Mouse (Mus musculus): ENCODE results near the gene Celf2. TPM values are rescaled to one million over a fixed set of nuclear protein-coding genes. Genes with fewer than 3 reads are reported as not detected.

Celf2 gene
- total RNA-seq, 2 experiments from 2014 or later: 67.2 to 76.9 TPM

DNA sequence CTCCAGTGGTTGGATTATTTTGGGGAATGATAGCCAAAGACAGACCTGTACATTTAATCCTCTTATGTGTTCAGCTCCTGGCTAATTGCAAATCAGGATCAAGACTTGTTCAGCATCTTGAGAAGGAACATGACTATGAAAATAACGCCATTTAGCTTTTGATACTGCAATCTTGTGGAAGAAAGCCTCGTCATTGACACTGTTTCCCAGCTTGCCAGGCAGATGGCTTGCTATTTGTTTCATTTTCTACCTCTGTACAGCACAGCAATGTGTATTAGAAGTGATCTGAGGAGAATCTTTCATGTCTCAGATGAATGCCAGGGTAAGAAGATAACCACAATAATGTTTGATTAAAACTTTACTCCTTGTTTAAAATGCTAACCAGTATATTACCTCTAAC, 315.9 kb downstream of the Celf2 start:
- no peak for DNase-seq

DNA sequence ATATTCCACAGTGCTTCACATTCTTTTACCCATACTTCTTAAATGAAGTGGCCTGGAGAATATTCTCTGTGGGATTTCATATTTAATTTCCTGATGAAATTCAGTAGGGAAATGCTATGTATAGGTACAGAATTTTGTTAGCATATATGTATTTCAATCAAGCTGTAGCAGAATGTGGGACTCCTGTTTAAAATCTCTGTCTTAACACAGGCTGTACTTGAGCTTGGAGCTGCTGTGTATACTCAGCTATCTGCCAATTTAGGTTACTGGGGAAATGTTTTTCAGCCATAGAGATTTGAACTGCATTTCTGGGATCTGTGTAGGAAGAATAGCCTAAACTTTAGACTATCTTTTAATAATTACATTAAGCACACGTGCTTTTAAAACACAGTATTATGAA, 330.2 kb downstream of the Celf2 start:
- DNase-seq: no peak

DNA sequence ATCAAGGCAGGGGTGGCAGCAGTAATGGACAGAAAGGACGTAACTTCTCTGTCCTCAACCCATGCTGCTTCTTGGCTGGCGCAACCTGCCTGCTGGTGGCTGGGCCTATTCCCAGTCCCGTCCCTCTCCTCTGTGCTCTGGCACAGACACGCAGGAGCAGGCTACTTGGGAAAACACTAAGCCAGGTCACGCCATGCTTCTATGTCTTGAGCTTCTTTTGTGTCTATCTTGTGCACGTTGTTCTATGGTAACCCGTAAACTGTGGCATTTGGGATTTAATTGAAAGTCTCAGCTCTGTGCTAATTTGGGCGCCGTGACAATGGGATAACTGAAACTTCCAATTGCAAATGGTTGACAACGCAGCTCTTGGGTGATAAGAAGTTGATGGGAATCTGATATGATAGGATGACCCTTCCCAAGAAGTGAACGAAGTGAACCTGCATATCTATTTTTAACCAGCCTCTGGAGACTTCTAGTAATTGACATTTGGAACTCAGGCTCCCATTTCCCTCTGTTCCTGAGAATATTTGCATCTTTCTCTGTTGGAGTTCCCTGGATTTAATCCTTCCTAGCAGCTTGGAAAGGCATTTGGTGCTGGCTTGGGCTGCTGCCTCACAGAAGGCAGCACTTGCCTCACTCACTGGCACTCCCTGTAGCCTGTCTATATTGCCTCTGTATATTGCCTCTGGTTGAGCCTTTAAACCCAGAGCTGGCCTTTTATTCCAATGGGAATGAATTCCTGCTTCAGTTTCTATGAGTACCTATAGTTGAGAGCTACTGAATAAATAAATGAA, 335.9 kb downstream of the Celf2 start:
- DNase-seq: peak; percentile 47

DNA sequence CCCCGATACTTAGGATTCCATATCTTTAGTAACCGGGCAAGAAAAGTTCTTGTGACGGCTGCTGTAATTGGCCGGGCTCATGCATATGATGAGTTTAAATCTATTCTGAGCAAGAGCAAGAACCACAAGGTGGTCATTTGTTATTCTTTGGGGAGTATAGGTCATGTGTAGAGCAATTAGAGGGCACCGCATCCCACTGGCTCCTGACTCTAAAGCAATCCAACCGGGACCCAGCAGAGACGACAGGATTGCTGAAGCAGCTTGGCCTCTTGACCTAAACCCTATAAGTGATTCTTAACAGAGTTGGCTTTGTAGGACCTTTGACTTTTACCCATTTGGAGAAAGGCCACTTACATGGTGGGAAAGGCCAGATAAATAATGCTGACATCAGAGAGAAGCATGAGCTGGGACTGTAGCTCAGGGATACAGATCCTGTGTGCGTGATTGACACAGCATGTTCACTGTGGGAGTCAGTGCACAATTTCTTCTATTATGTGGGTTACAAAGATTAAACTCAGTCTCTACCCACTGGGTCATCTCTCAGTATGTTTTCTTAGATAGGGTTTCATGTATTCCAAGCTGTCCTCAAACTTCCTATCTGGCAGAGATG, 338.2 kb downstream of the Celf2 start:
- peak; percentile 16 for DNase-seq

DNA sequence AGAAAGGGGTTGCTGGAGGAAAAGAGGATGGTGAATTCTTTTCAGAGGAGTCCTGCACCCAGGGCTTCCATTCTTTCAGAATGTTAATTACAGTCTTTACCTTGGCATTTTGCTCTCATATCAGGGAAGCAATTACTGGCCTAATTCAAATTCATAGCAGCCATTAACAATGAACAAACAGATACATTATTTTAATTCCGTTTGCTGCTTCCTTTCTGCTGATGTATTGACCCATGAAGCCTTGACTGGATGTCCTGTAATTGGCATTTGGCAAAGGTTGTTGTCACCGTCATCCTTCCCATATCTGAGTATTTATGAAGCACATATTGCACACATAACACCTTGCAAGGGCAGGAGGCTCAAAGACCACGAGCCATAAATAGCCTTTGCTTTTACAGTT, 343.6 kb downstream of the Celf2 start:
- no peak for DNase-seq

DNA sequence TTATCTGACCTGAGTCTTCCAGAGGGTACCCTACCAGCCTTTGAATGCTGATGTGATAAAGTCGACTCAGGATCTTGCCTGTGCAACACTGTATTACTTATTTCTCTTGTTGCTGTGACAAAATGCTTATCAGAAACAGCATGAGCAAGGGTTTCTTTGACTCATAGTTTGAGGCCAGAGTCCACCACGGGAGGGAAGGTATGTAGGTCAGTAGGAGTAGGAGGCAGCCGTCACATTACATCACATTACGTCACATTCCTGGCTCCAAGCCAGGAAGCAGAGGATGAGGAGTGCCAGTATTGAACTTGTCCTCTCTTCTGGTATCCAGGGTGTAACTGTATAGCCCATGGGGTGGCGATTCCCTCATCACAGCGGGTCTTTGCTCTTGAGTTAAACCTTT, 349.3 kb downstream of the Celf2 start:
- DNase-seq: peak; percentile 9

DNA sequence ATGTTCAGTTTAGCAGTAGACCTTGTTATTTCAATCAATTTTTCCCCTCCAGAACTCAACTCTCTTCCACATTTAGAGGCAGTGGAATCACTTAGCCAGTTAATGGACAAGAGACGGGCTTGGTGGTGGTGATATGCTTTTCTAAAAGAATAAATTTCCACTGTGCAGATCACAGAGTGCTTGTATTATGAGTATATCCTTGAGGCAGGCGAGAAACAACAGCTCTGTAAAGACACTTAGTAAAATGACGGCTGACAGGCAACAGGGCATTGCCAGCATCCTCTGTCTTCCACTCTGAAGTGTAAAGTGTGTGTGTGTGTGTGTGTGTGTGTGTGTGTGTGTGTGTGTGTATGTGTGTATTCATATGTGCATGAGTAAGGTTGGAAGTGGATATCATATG, 362.1 kb downstream of the Celf2 start:
- DNase-seq: no peak

DNA sequence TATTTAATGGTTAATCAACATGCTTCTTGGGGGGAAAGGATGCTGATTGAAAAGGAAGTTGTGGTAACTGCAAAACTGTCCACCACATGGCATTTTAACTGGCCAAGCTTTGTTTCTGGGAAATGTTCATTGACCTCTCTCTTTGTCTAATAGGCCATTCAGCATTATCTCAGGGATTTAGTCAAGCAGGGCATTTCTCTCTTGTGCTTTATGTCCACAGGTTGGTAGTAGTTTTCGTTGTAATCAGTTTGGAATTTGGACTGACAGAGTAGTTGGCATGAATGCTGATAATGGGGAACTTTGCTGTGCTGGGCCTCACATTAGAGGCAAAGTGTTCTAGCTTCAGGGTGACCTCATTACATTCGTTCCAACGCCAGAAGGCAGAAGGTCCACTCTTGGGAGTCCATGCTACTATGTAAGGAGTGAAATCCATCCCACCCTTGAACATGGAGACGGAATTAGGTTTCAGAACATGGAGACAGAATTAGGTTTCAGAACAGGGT, 363.8 kb downstream of the Celf2 start:
- DNase-seq: no peak

DNA sequence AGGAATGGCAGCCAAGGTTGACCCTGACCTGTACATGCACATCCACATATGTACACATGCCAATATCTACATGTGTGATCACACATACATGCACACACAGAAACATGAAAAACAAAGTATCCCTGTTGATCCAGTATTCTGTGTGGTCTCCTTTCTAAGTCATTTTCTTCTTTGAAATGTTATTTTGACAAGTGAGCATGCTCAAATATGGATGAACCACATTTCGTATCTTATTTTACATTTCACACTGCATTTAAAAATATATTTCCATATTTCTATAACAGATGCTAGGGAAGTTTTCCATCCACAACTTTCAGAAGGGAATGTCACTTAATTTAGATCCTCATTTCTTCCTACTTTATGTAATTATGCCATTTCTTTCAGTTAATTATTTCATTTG, 364.5 kb downstream of the Celf2 start:
- DNase-seq: no peak

DNA sequence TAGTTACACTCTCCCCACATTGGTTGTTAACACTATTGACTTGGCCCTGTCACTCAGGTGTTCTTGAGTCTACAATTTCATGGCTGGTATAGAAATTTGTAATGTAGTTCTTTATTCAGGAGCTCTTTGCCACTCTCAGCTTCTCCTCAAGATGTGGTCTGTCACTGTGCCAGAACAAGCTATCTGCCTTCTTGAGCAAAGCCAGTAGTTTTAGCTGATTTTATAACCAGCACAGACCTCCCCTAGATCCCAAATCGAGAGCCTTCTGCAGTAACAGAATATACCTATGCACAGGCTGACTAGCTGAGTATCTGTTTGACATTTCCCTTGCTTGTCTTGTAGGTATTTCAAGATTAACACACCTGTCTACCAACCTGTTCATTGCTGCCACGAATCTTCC, 386.0 kb downstream of the Celf2 start:
- DNase-seq: no peak

DNA sequence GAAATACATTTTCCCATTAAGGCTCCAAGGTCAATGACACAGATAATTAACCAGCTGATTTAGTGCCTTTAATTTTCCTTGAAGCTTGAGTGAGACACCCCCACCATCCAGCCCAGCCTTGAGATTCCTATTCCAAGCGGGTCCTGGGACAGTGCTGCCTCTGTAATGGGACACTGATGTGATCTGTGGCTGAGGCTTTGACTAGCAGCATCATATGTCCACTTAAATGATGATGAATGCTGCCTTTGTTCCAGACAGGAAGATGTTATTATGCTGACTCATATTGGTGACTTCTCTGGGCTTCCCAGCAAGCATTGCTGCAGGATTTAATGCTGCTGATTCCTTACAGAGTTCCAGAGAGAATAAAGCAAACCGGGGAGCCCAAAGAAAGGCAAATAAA, 393.6 kb downstream of the Celf2 start:
- DNase-seq: no peak

DNA sequence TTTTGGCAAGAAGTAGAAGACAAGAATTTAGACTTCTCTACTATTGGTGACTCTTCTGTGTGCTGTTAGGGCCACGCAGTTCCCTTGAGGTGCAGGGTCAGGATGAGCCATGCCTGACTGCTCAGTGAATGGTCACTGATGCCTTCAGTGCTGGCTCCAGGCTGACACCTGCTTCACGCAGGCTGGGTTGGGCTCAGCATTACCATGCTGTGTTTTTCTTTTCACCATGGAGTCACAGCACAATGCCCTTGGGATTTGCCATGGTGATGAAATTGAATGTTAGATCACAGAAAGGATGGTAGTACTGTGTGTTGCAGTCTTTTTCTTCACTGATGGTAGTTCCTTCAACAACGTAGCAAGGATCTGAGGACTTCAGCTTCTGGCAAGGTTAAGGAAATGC, 394.2 kb downstream of the Celf2 start:
- peak; percentile 13 for DNase-seq

DNA sequence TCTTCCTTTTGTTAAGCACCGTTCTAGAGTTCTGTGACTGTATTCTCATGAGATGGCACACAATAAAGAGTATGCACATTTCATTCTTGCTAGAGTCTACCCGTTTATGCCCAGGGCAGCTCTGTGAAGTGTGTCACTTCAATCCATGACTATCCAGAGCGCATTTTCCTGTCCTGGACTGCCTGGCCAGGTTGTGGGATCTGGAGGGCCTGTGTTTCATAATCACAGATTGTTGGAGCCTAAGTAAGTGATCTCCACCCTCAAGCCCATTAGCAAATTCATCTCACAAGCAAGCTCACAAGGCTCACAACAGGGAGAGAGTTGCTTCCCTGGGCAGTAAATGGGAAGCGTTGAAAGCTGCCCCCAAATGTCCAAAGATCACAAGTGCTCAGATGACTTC, 395.6 kb downstream of the Celf2 start:
- DNase-seq: no peak

DNA sequence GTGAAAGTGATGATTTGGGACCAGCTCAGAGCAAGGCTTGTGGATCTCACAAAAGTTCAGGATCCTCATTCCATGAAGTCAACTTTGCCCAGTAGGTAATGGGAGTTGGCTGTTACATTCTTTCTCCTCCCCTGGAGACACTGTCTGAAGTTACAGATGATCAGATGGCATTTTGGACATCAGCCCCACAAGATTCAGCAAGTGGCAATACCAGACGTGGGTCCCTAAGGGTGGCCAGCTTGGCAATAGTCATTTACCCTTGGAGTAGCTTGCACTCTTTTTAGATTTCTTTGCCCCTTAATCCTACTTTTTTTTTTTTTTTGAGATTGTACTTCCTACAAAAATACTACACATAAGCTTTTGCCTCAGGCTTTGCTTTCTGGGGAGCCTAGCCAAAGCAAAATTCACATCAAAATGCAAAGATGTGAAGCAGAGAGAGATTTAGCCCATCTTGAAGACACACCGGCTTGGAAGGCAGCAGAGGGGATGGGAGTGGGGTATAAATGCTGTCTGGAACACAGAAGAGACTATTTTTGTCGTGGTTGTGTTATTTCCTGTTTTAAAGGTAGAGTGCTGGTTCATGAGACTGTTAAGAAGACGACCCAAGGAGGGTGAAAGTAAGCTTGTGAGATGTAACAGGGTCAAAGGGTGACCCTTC, 397.1 kb downstream of the Celf2 start:
- DNase-seq: peak; percentile 51

DNA sequence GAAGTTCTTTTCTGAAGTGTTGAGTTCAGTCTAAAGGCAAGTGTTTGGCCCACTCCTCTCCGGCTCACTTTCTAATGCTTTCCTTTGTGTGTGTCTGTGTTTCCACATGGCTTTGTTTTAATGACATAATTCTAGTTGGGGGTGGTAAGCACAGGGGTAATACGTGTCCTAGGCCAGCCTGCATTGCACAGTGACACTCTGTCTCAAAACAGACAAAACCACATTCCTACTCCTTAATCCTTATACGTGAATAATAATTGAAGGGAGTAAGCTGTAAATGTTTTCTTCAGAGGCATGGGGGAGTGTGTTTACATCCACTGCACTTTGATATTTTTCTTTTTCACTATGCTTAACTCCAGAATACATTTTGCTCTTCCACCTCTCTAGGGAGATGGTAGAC, 415.9 kb downstream of the Celf2 start:
- no peak for DNase-seq

DNA sequence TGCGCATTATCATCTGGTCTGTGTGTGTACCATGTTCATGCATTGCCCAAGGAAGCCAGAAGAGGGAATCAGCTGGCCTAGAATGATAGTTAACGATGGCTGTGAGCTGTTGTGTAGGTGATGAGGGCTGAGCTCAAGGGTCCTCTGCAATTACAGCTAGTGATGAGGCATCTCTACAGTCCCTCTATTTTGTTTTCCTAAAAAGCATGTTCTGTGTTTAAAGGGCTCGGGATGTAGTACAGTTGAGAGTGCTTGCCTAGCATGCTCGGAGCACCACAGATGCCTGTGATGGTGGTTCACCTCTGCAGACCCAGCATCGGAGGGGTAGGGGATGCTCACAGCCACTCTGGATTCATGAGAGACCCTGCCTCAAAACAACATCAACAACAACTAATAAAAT, 416.7 kb downstream of the Celf2 start:
- no peak for DNase-seq

DNA sequence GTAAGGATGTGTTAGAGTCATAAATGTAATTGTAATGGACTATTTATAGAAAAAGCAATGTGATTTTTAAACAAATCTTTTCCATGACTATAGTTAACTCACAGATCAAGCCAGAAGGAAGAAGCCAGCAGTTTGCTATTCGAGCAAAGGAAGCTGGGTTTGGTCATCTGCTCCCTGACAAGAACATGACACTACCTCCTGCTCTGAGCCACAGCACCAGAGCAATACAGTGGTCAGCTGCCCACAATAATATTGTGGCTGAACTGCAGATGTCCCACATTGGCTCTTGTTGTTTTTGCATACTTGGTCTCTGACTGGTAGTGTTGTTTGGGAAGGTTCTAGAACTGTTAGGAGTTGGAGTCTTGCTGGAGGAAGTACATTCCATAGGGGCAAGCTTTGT, 418.9 kb downstream of the Celf2 start:
- no peak for DNase-seq

DNA sequence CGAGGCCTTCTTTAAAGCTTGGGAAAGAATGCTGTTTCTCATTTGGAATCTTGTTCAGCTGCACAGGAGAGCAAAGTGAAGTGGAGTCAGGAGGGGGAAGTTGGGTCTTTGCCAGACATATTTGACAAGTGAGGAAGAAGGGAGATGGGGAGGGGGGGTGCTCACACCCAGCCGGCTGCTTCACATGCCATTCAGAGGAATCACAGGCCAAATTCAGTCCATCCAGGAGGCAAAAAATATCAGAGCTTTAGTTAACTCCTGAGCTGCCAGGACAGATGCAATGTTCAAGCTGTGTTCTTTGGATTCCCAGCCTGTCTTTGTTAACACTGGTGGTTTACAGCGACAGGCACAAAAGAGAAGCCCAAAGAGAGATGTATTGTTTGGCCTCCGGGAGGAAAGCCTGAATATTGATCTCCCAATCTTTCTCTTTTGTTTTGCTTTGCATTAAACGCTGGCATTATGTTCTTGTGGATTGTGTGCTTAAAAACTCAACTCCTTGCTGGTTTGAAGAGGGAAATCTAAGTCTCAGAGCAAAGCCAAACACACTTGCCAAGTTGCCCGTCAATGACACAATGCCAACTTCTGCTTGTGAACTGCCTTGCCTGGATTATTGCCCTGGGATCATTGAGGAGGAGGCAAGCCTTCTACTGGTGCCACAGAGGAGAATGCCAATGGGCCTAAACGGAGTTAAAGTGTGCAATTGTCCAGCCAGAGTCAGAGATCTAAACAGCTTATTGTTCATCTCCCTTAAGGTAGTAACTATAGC, 420.1 kb downstream of the Celf2 start:
- DNase-seq: peak; percentile 51

DNA sequence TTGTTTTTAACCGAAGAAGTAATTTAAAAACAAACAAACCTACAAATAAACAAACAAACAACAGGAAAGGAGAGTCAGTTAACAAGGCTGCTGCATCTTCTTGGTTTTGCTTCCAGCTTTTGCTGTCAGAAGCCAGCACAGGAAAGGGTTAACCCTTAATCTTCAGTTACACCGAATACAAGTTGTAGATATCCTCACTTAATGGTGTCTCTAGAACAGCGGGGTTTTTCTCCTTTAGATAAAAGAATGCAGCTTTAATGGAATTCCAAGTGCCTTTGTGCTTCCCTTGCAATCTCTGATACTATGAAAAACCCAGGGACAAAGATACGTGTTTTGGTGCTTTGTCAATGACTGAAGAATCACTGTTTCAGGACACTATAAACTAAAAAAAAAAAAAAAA, 420.8 kb downstream of the Celf2 start:
- no peak for DNase-seq

DNA sequence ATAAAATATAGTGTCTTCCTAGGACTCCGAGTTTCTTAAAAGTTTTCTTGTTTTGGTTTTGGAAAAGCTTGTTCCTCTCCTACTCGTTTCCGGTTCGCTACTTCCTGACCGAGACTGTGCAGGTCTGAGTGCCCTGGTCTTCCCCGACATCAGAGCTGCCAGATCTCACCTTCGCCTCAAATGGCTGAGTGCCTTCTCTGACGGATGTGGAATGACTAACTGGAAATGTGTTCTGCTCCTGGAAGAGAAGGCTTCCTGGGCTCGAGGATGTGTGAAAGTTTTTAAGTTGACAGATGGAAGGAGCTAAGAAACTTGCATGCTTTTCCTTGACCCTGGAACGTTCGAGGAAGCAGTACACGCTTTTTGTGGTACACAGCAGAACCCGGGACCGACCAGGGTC, 421.9 kb downstream of the Celf2 start:
- peak; percentile 13 for DNase-seq

DNA sequence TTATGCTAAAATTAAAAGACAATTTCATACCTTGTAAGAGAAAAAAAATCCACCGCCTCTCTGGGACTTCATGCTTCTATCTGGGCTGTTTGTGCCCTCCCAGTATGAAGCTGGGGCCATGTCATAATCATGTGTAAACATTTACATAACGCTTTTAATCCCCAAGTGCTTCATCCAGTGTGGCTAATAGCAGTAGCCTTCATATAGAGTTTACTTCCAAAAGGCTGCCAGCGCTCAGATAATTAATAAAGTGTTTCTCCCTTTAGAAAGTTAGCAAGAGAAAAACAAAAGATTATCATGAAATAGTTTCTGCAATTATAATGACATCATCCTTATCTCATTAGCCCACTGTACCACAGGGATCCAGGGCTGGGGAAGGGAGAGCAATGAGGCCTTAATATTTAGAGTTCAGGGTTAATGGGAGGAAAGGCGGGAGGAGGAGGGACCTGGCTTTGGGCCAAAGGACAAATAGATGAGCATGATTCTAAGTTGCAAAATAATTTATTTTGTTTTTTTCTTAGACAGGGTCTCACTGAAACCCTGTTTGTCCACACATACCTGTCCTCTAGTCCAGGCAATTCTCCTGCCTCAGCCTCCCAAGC, 425.8 kb downstream of the Celf2 start:
- DNase-seq: peak; percentile 50

DNA sequence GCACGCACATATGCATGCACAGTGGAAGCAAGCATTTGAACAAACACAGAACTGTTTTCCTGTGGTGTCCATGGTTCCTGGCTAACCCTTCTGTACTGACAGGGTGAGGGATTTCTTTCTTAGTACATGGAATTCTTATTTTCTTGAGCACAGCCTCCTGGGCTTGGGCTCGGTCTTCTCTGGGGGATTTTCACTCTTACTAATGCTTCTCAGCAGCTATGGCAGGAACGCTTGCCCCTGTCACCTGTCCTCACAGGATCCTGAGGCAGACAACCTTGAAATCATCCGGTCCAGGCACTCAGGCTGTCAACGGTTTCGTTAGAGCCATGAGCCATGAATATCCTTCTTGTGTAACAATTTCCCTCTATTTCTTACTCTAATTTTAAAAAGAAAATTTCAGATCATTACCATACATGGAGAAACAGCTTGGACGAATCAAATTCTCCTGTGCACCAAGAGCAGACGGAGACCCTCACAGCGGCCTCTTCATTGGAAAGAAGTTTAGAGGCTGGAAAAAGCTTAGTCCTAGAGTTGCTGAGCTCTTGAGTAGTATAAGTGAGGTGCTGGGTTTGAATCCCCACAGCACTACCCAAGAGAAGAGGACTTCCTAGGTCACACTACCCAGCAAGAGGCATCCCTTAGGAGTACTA, 426.9 kb downstream of the Celf2 start:
- DNase-seq: no peak

Data from adrenal gland, postnatal 10 days (tissue).